Mouse (Mus musculus) heart, postnatal 0 days (tissue): ENCODE results near the gene Zmat5.

Source experiments
- CTCF ChIP-seq: IDR thresholded peaks from 2 replicates; pipeline ENCODE4 v1.5.1; 2016; ENCODE audit warnings: antibody characterized with exemption, control low read depth, low read depth
- EP300 ChIP-seq: IDR thresholded peaks from 2 replicates; pipeline ENCODE4 v1.6.1; 2016; ENCODE audit warnings: antibody characterized with exemption, low read depth

GRCm38 (mm10) chr11:4762511-4762910 lies 58.0 kb downstream of the Zmat5 start:
- TF ChIP-seq CTCF, result no peak
- TF ChIP-seq EP300, result no peak
